Mouse (Mus musculus) thymus, adult 2 months (tissue): ENCODE data around the gene Krt33b.

Source experiments
- CTCF ChIP-seq: fragments of 200-500 bp; IDR thresholded peaks from 2 replicates; pipeline ENCODE4 v1.5.1; 2012; ENCODE audit warnings: mild to moderate bottlenecking, control low read depth, low read length, moderate library complexity, borderline replicate concordance; ENCODE audit not compliant: control insufficient read depth, poor library complexity, insufficient read depth; ENCODE audit errors: extremely low read depth
- POLR2A ChIP-seq: fragments of 200-500 bp; IDR thresholded peaks from 2 replicates; pipeline ENCODE4 v1.6.1; 2012; ENCODE audit warnings: mild to moderate bottlenecking, low read length, control low read depth, moderate library complexity; ENCODE audit not compliant: control insufficient read depth, poor library complexity, insufficient read depth; ENCODE audit errors: extremely low read depth

DNA sequence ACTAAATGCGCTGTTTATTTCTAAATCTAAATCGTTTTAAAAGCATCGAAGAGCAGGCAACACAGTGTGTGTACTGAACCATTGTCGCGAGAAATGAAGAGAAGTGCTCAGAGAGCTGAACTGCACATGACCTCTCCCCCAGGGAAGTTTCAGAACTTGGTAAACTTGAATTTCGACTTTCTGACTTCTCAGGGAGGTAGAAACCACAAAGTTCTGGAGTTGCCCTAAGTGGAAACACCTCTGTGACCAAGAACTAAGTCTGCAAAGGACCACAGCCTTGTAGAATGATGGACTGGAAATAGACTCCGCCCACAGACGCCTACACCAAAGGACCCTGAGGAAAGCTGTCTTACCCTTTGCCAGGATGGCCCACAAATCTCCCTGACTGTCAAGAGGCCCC is 23.8 kb downstream of the Krt33b start:
- TF ChIP-seq CTCF = no peak
- no peak for TF ChIP-seq POLR2A
